Mouse (Mus musculus): ENCODE data around the gene D430042O09Rik. TPM values are rescaled to one million over a fixed set of nuclear protein-coding genes. Genes with fewer than 3 reads are reported as not detected.

D430042O09Rik gene
- total and polyA plus RNA-seq, 3 experiments = 1.8 to 4.8 (median 3.4) TPM

DNA sequence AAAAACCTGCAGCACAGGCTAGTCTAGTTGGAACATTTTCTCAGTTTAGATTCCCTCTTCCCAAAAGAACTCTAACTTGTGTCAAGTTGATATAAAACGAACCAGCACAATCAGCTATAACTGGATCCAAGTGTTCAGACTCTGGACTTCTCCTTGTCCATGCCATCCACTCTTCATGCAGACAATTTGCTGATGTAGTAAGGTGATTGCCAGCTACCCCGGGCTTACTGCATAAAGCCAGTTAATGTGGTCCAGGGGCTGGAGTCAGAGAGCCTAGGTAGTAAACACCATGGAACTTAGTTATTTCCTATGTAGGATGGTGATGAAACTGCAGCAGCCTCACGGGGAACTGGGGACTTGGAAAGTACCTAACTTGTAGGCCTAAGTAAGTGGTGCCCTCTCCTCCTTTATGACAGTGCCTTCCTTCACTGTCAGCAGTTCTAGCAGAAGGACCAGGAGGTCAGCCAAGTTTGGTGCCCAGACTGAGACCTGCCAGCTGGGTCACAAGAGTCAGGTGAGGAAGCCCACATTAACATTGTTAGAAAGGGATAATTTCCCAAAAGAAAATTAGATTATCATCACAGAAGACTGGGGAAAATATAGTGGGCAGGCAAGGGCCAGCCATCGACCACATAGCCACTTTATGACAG, 28.8 kb downstream of the D430042O09Rik start:
- dilution Hi-C loops (cut with MboI; ENCODE audit: extremely low pct_ligation_motif_present, extremely low pct_unique_long_range_greater_than_20kb, low sequenced_read_pairs) = no loop called here
- no peaks in the 10 kb centered on the region for H3K36me3 ChIP-seq (replicated peaks in 1 of 2; ENCODE audit: control insufficient read depth in 1 of 2, insufficient read depth in 1 of 2, low read length in 1 of 2)
- H3K4me3 ChIP-seq (replicated peaks in 1 of 3; ENCODE audit: low read depth in 2 of 3, low read length in 2 of 3, poor library complexity in 1 of 3) = no peak overlapping the region
- H3K4me2 ChIP-seq (ENCODE audit: insufficient read depth, low read depth, poor library complexity, severe bottlenecking) = no peak overlapping the region
- no peak overlapping the region for H3K27ac ChIP-seq (ENCODE audit: insufficient read depth, low read depth)
- TF ChIP-seq BHLHE40 (IDR thresholded peaks at IDR 0.05; ENCODE audit: low read depth, low read length) (no peak), IRF4 (IDR thresholded peaks at IDR 0.05; ENCODE audit: low read depth, low read length) (no peak), HCFC1 (IDR thresholded peaks at IDR 0.05; ENCODE audit: low read depth, low read length) (no peak), NRF1 (IDR thresholded peaks at IDR 0.05; ENCODE audit: low read depth, low read length) (no peak), GABPA (IDR thresholded peaks at IDR 0.05; ENCODE audit: insufficient replicate concordance, low read depth, low read length) (no peak)
- H3K79me2 ChIP-seq (replicated peaks; ENCODE audit: control insufficient read depth, extremely low read depth, insufficient read depth, poor library complexity, severe bottlenecking) = no peaks in the 10 kb centered on the region
- no peak for DNase-seq (ENCODE audit: extremely low read depth)
- no peaks in the 10 kb centered on the region for H3K9me3 ChIP-seq (replicated peaks; ENCODE audit: low read length)
- in situ Hi-C loops (cut with MboI; ENCODE audit: low pct_ligation_motif_present, low pct_unique_long_range_greater_than_20kb, low sequenced_read_pairs) = no loop called here
- no peak overlapping the region for H3K9ac ChIP-seq (ENCODE audit: insufficient read depth, low read depth)
- H3K27me3 ChIP-seq (replicated peaks) = no peaks in the 10 kb centered on the region
- 0 out of 4 replicates have a peak, but pooled peaks cover 2 to 4% of the 10 kb centered on the region in 2 experiments for H3K4me1 ChIP-seq (ENCODE audit: control insufficient read depth in 1 of 2, insufficient read depth in 2 of 2)

DNA sequence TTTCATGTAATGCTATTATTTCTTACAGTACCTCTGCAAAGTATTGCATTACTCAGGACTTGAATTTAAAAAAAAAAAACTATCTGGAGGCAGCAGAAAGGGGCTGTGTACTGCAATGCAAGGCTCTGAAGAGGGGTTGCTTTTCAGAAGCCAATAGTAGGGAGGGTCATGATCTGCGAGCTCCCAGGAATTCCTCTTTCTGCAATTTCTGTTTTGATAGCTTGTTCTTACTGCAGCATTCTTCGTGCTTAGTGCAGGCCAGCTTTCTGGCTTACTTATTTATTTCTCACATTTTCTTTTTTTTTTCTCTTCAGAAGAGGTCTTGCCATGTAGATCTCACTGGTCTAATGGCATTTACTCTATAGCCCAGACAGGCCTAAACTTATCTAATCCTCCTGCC, 32.8 kb downstream of the D430042O09Rik start:
- no peak for TF ChIP-seq MXI1 (IDR thresholded peaks at IDR 0.05; ENCODE audit: low read depth, low read length)
- TF ChIP-seq MEF2A (IDR thresholded peaks at IDR 0.05; ENCODE audit: borderline replicate concordance, low read depth, low read length) = no peak
- no peak for DNase-seq (ENCODE audit: extremely low read depth)
- no peak overlapping the region for H3K4me3 ChIP-seq (replicated peaks in 1 of 3; ENCODE audit: low read depth in 2 of 3, low read length in 2 of 3, poor library complexity in 1 of 3)
- H3K36me3 ChIP-seq (replicated peaks in 1 of 2; ENCODE audit: control insufficient read depth in 1 of 2, insufficient read depth in 1 of 2, low read length in 1 of 2) = no peaks in the 10 kb centered on the region
- dilution Hi-C loops (cut with MboI; ENCODE audit: extremely low pct_ligation_motif_present, extremely low pct_unique_long_range_greater_than_20kb, low sequenced_read_pairs) = no loop called here
- H3K4me2 ChIP-seq (ENCODE audit: insufficient read depth, low read depth, poor library complexity, severe bottlenecking) = no peak overlapping the region
- no peak overlapping the region for H3K9ac ChIP-seq (ENCODE audit: insufficient read depth, low read depth)
- H3K27ac ChIP-seq (ENCODE audit: insufficient read depth, low read depth) = no peak overlapping the region
- H3K9me3 ChIP-seq (replicated peaks; ENCODE audit: low read length) = no peaks in the 10 kb centered on the region
- in situ Hi-C loops (cut with MboI; ENCODE audit: low pct_ligation_motif_present, low pct_unique_long_range_greater_than_20kb, low sequenced_read_pairs) = no loop called here
- H3K4me1 ChIP-seq (ENCODE audit: control insufficient read depth in 1 of 2, insufficient read depth in 2 of 2) = 0 out of 4 replicates have a peak, but pooled peaks cover 2 to 5% of the 10 kb centered on the region in 2 experiments
- no peaks in the 10 kb centered on the region for H3K27me3 ChIP-seq (replicated peaks)
- H3K79me2 ChIP-seq (replicated peaks; ENCODE audit: control insufficient read depth, extremely low read depth, insufficient read depth, poor library complexity, severe bottlenecking) = no peaks in the 10 kb centered on the region

DNA sequence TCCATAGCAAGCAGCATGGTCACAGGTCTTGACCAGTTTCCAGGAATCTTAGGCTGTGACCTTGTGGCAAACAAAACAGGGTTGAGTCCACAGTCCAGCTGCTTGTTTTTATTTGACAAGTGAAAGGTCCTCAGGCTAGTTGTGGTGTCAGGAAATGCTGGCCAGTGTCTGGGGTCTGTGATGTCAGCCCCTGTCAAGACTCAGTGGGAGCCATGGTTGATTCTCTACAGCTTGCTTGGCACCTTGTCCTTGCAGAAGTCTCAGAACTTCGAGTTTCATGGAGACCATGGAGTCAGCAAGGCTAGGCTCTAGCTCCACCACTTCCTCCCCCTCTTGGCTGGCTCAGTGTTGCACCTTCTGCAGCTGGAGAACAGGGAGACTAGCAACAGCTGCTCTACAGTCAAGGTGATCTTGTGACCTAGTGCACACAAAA, 33.6 kb downstream of the D430042O09Rik start:
- no peak overlapping the region for H3K4me3 ChIP-seq (replicated peaks in 1 of 3; ENCODE audit: low read depth in 2 of 3, low read length in 2 of 3, poor library complexity in 1 of 3)
- TF ChIP-seq TBP (conservative IDR thresholded peaks at IDR 0.05; ENCODE audit: low read depth, low read length) = no peak
- no peak for TF ChIP-seq RCOR1 (conservative IDR thresholded peaks at IDR 0.05; ENCODE audit: low read depth, low read length)
- no peak for TF ChIP-seq RAD21 (IDR thresholded peaks at IDR 0.05; ENCODE audit: low read depth, low read length)
- no peak for TF ChIP-seq GABPA (IDR thresholded peaks at IDR 0.05; ENCODE audit: insufficient replicate concordance, low read depth, low read length)
- no peak for TF ChIP-seq MEF2A (IDR thresholded peaks at IDR 0.05; ENCODE audit: borderline replicate concordance, low read depth, low read length)
- no peaks in the 10 kb centered on the region for H3K9me3 ChIP-seq (replicated peaks; ENCODE audit: low read length)
- H3K36me3 ChIP-seq (replicated peaks in 1 of 2; ENCODE audit: control insufficient read depth in 1 of 2, insufficient read depth in 1 of 2, low read length in 1 of 2) = no peaks in the 10 kb centered on the region
- H3K27me3 ChIP-seq (replicated peaks) = no peaks in the 10 kb centered on the region
- in situ Hi-C loops (cut with MboI; ENCODE audit: low pct_ligation_motif_present, low pct_unique_long_range_greater_than_20kb, low sequenced_read_pairs) = no loop called here
- no peak overlapping the region for H3K4me2 ChIP-seq (ENCODE audit: insufficient read depth, low read depth, poor library complexity, severe bottlenecking)
- dilution Hi-C loops (cut with MboI; ENCODE audit: extremely low pct_ligation_motif_present, extremely low pct_unique_long_range_greater_than_20kb, low sequenced_read_pairs) = no loop called here
- no peak overlapping the region for H3K27ac ChIP-seq (ENCODE audit: insufficient read depth, low read depth)
- H3K79me2 ChIP-seq (replicated peaks; ENCODE audit: control insufficient read depth, extremely low read depth, insufficient read depth, poor library complexity, severe bottlenecking) = no peaks in the 10 kb centered on the region
- no peak for DNase-seq (ENCODE audit: extremely low read depth)
- H3K9ac ChIP-seq (ENCODE audit: insufficient read depth, low read depth) = no peak overlapping the region
- 0 out of 4 replicates have a peak, but pooled peaks cover 2 to 5% of the 10 kb centered on the region in 2 experiments for H3K4me1 ChIP-seq (ENCODE audit: control insufficient read depth in 1 of 2, insufficient read depth in 2 of 2)
